Mouse (Mus musculus): ENCODE data around the gene Rapgef3. TPM values are rescaled to one million over a fixed set of nuclear protein-coding genes. Genes with fewer than 3 reads are reported as not detected.

The Rapgef3 gene
- 20.8 and 22.7 TPM in 2 replicates for polyA plus RNA-seq (2015; fragmentation: Nextera tagmentation; extraction: Ambion mirVana)

DNA sequence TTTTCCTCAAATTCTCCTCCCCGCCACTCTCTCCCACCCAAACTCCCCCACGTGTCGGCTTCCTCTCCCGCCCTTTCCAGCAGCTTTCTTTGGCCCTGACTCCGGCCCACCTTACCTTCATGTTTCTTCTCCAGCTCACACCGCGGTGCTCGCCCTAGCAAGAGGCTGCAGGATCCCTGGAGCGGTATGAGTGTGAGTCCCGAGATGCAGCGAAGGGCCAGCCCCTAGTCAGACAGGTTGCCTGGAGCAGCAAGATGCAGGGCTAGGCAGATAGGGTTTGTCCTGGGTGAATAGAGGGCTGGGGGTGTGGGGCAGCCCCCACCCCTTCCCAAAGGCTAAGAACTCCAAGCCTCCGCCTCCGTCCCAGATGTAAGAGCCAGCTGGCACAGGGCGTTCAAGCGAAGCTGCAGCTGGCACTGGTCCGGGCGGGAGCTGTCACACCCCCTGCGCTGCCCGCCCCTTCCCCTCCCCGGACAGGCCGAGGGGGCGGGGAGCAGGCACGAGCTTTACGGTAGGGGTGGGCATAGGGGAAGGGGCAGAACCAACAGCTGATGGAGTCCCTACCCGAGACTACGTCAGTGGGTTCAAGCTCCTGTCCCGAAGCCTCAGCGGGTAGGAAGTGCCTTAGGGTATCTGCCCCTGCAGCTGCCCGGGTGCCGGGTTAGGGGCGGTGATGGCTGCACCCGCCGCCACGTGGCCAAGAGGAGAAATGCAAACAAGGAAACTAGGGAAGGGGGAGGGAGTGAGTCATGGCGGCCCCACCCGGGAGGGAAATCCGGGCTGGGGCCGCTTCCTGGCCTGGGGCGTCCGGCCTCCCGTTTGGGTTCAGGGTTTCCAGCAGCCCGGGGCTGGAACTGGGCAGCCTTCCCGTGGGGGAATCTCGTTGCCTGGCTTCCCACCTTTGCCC is at the start of gene Rapgef3:
Rapgef3 (minus strand) TSS at position 693 of the 907 bp plus-strand sequence.
- Histone ChIP-seq H3K4me3 (ENCODE audit: low read length) (peak within 1 kb of the TSS; percentile 60), H3K27ac (ENCODE audit: low read length) (peak within 1 kb of the TSS; percentile 89), H3K9ac (ENCODE audit: low read length) (peak within 1 kb of the TSS; percentile 82), H3K36me3 (ENCODE audit: control insufficient read depth, insufficient read depth, low read length) (no peaks in the 10 kb centered on the region), H3K4me1 (replicated peaks; ENCODE audit: control insufficient read depth, insufficient read depth, low read length) (peaks cover 54% of the 10 kb centered on the region), H3K27me3 (ENCODE audit: control insufficient read depth, insufficient read depth, low read depth, low read length) (peaks cover 3% of the 10 kb centered on the region; the same call in 1 of the 2 replicates), H3K9me3 (ENCODE audit: control insufficient read depth, low read length) (no peaks in the 10 kb centered on the region), H3K4me2 (ENCODE audit: low read depth, low read length) (peak within 1 kb of the TSS; percentile 98)
- WGBS = under 1% methylated on average over 43 of the region's 44 CpGs
- ATAC-seq (ENCODE audit: low read depth) = peak; percentile 90

DNA sequence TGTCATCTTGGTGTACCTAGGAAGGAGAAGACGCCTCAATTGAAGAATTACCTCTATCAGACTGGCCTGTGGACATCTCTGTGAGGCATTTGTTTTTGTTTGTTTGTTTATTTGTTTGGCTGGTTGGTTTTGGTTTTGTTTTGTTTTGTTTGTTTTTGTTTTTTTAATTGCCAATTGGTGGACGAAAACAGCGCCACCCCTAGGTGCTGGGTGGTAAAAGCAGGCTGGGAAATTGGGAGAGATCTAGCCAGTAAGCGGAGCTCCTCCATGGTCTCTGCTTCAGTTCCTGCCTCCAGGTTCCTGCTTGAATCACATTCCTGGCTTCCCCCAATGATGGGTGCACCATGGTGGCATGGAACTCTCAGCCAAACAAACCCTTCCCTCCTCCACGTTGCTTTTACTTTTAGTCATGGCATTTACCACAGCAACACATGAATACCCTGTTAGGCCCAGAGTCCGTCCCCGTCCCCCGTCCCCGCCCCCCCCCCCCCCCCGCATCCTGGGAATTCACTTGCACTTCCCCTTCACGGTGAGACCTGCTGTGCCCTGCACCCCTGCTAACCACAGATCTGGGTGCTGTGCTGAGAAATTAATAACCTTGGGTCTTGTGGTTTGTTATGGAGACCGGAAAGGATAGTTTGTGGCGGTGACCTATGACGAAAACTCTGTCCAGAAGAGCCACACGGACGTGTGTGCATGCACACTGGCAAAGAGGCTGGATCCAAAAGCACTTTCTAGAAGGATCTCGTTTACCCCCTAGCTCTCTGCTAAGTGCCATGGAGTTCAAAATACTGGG is 48.6 kb upstream of the Rapgef3 start:
- ATAC-seq (ENCODE audit: low read depth) = no peak
- no peaks in the 10 kb centered on the region for H3K9me3 ChIP-seq (ENCODE audit: control insufficient read depth, low read length)
- no peak overlapping the region for H3K4me2 ChIP-seq (ENCODE audit: low read depth, low read length)
- no peak overlapping the region for H3K9ac ChIP-seq (ENCODE audit: low read length)
- H3K4me1 ChIP-seq (replicated peaks; ENCODE audit: control insufficient read depth, insufficient read depth, low read length) = peaks cover 39% of the 10 kb centered on the region
- no peaks in the 10 kb centered on the region for H3K27me3 ChIP-seq (ENCODE audit: control insufficient read depth, insufficient read depth, low read depth, low read length)
- no peak overlapping the region for H3K27ac ChIP-seq (ENCODE audit: low read length)
- no peak overlapping the region for H3K4me3 ChIP-seq (ENCODE audit: low read length)
- 88% methylated on average over 17 of the region's 17 CpGs for WGBS
- H3K36me3 ChIP-seq (ENCODE audit: control insufficient read depth, insufficient read depth, low read length) = no peaks in the 10 kb centered on the region; the same call in 1 of the 2 replicates

DNA sequence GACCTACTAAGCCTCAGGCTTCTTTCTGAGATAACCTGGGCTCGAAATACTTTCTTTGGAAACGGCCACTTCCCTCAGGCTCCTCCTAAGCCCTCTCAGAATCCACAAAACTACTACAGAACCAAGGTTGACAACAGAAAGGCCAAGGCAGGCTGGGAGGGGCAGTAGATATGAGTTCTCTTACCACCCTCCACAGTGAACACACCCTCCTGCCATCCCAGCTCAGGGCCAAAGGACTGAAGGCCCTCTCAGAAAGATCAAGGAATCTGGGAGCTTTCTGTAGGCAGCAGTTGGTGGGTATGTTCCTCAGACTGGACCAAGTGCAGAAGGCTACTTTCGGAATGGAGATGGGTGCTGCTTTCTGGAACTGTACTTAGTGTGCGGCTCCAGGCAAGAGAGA is 47.5 kb upstream of the Rapgef3 start:
- 88% methylated on average over 4 of the region's 4 CpGs for WGBS
- ATAC-seq (ENCODE audit: low read depth) = no peak
- Histone ChIP-seq H3K4me2 (ENCODE audit: low read depth, low read length) (no peak overlapping the region), H3K4me1 (replicated peaks; ENCODE audit: control insufficient read depth, insufficient read depth, low read length) (peaks cover 27% of the 10 kb centered on the region), H3K36me3 (ENCODE audit: control insufficient read depth, insufficient read depth, low read length) (peaks cover 5% of the 10 kb centered on the region), H3K9me3 (ENCODE audit: control insufficient read depth, low read length) (no peaks in the 10 kb centered on the region), H3K4me3 (ENCODE audit: low read length) (no peak overlapping the region), H3K9ac (ENCODE audit: low read length) (no peak overlapping the region), H3K27me3 (ENCODE audit: control insufficient read depth, insufficient read depth, low read depth, low read length) (no peaks in the 10 kb centered on the region), H3K27ac (ENCODE audit: low read length) (no peak overlapping the region)

DNA sequence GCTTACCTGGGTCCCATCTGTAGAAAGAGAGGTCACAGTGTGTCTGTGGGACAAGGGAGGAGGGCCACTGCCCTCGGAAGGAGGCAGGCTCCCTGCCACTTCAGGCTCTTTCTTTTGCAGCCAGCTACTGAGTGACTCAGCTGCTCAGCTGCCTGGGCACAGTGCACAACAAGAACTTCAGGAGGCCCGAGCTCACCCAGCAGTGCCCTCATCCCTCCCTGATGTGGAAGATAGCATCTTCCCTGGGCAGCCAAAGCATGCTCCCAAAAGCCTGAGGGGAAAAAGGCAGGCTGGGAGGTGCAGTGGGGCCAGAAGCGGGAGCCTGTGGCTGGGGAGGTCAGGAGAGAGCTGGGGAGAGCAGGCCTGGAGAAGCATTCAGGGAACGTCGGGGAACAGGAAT is 46.9 kb upstream of the Rapgef3 start:
- Histone ChIP-seq H3K9ac (ENCODE audit: low read length) (0 out of 2 replicates have a peak overlapping the region, but pooled peaks have one; percentile 26), H3K27me3 (ENCODE audit: control insufficient read depth, insufficient read depth, low read depth, low read length) (no peaks in the 10 kb centered on the region), H3K4me1 (replicated peaks; ENCODE audit: control insufficient read depth, insufficient read depth, low read length) (peaks cover 27% of the 10 kb centered on the region), H3K27ac (ENCODE audit: low read length) (peak overlapping the region; percentile 40; the same call in 1 of the 2 replicates), H3K4me3 (ENCODE audit: low read length) (no peak overlapping the region), H3K36me3 (ENCODE audit: control insufficient read depth, insufficient read depth, low read length) (peaks cover 10% of the 10 kb centered on the region), H3K9me3 (ENCODE audit: control insufficient read depth, low read length) (no peaks in the 10 kb centered on the region), H3K4me2 (ENCODE audit: low read depth, low read length) (no peak overlapping the region)
- no peak for ATAC-seq (ENCODE audit: low read depth)
- WGBS = 39% methylated on average over 5 of the region's 5 CpGs

DNA sequence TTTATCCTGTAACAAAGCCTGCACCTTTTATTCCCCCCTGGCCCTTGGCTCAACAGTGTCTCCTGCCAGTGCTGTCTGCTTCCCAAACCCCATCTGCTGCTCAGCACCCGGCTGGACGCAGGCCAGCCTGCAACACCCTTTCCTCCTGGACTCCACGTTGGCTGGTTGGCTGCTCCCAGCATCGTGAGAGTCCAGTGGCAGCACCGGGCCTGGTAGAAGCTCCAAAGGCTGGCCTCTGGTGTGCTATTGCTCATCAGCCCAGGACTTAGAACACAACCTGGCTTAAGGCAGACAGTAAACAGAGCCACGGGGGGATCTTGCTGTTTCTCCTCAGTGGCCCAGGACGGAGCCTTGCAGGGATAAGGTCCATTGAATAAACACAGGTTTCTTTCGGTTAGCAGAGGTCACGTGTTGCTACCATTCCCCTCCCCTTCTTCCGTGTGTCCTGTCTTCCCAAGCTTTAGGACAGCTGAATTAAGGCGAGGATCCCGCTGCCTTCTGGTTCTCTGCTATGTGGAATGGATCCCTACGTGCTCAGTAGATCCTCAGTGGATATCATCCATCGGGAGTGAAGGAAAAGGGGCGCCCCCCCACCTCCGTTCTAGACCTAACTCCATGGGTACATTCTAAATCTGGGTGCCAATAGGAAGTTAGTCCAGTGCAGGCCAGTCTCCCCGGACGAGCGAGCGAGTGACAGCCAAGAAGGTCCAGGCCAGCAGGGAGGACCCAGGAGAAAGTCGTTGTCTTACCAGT is 45.9 kb upstream of the Rapgef3 start:
- Histone ChIP-seq H3K36me3 (ENCODE audit: control insufficient read depth, insufficient read depth, low read length) (peaks cover 17% of the 10 kb centered on the region), H3K27ac (ENCODE audit: low read length) (0 out of 2 replicates have a peak overlapping the region, but pooled peaks have one; percentile 10), H3K4me1 (replicated peaks; ENCODE audit: control insufficient read depth, insufficient read depth, low read length) (peaks cover 27% of the 10 kb centered on the region), H3K4me3 (ENCODE audit: low read length) (no peak overlapping the region), H3K4me2 (ENCODE audit: low read depth, low read length) (no peak overlapping the region), H3K9ac (ENCODE audit: low read length) (no peak overlapping the region), H3K27me3 (ENCODE audit: control insufficient read depth, insufficient read depth, low read depth, low read length) (no peaks in the 10 kb centered on the region), H3K9me3 (ENCODE audit: control insufficient read depth, low read length) (no peaks in the 10 kb centered on the region)
- 39% methylated on average over 21 of the region's 21 CpGs for WGBS
- peak; percentile 53 for ATAC-seq (ENCODE audit: low read depth)

DNA sequence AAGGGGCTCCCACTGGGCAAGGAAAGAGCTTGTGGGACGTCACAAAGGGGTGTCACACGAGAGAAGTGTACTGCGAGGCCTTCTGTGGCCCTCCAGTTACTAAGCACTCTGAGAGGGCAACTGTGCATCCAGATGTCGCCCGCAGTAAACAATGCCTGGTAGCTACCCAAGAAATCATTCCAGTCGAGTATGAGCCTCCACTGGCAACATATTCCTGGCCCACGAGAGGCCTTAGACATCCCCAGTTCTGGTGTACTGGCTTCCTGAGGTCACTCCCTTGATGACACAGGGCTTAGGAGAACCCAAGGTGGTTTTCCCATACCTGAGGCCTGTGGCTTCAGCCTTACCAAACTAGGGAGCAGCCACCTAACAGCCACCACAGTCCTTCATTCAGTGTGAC is 45.1 kb upstream of the Rapgef3 start:
- no peak for ATAC-seq (ENCODE audit: low read depth)
- H3K4me1 ChIP-seq (replicated peaks; ENCODE audit: control insufficient read depth, insufficient read depth, low read length) = peaks cover 27% of the 10 kb centered on the region
- no peaks in the 10 kb centered on the region for H3K9me3 ChIP-seq (ENCODE audit: control insufficient read depth, low read length)
- 0 out of 2 replicates have a peak overlapping the region, but pooled peaks have one; percentile 2 for H3K27ac ChIP-seq (ENCODE audit: low read length)
- 56% methylated on average over 7 of the region's 7 CpGs for WGBS
- H3K27me3 ChIP-seq (ENCODE audit: control insufficient read depth, insufficient read depth, low read depth, low read length) = no peaks in the 10 kb centered on the region
- H3K4me3 ChIP-seq (ENCODE audit: low read length) = no peak overlapping the region
- H3K9ac ChIP-seq (ENCODE audit: low read length) = no peak overlapping the region
- peaks cover 23% of the 10 kb centered on the region for H3K36me3 ChIP-seq (ENCODE audit: control insufficient read depth, insufficient read depth, low read length)
- H3K4me2 ChIP-seq (ENCODE audit: low read depth, low read length) = no peak overlapping the region

- H3K9me3 ChIP-seq (ENCODE audit: control insufficient read depth, low read length) = no peaks in the 10 kb centered on the region
- H3K9ac ChIP-seq (ENCODE audit: low read length) = no peak overlapping the region
- no peaks in the 10 kb centered on the region for H3K27me3 ChIP-seq (ENCODE audit: control insufficient read depth, insufficient read depth, low read depth, low read length)
- no peak overlapping the region for H3K4me3 ChIP-seq (ENCODE audit: low read length)
- 0 out of 2 replicates have a peak overlapping the region, but pooled peaks have one; percentile 5 for H3K27ac ChIP-seq (ENCODE audit: low read length)
- peaks cover 29% of the 10 kb centered on the region for H3K36me3 ChIP-seq (ENCODE audit: control insufficient read depth, insufficient read depth, low read length)
- H3K4me2 ChIP-seq (ENCODE audit: low read depth, low read length) = no peak overlapping the region
- ATAC-seq (ENCODE audit: low read depth) = peak; percentile 23; the same call in 1 of the 2 replicates
- H3K4me1 ChIP-seq (replicated peaks; ENCODE audit: control insufficient read depth, insufficient read depth, low read length) = peaks cover 27% of the 10 kb centered on the region
- 50% methylated on average over 6 of the region's 6 CpGs for WGBS
Measured at GRCm38 (mm10) chr15:97812126-97812525, 44.4 kb upstream of the Rapgef3 start.

- no peaks in the 10 kb centered on the region for H3K27me3 ChIP-seq (ENCODE audit: control insufficient read depth, insufficient read depth, low read depth, low read length)
- WGBS = 83% methylated on average over 9 of the region's 9 CpGs
- no peaks in the 10 kb centered on the region for H3K9me3 ChIP-seq (ENCODE audit: control insufficient read depth, low read length)
- no peak overlapping the region for H3K4me3 ChIP-seq (ENCODE audit: low read length)
- no peak overlapping the region for H3K27ac ChIP-seq (ENCODE audit: low read length)
- peaks cover 36% of the 10 kb centered on the region for H3K36me3 ChIP-seq (ENCODE audit: control insufficient read depth, insufficient read depth, low read length)
- peaks cover 27% of the 10 kb centered on the region for H3K4me1 ChIP-seq (replicated peaks; ENCODE audit: control insufficient read depth, insufficient read depth, low read length)
- ATAC-seq (ENCODE audit: low read depth) = no peak
- H3K4me2 ChIP-seq (ENCODE audit: low read depth, low read length) = no peak overlapping the region
- H3K9ac ChIP-seq (ENCODE audit: low read length) = no peak overlapping the region
Measured at GRCm38 (mm10) chr15:97811307-97811706, 43.5 kb upstream of the Rapgef3 start.

All from lung, embryonic 16.5 days (tissue).